Mouse (Mus musculus) liver, embryonic 14.5 days (tissue): Measurements from ENCODE around the gene Ociad1.

Experiments used
- CTCF ChIP-seq: IDR thresholded peaks from 2 replicates; pipeline ENCODE4 v1.5.1; 2016; ENCODE audit warnings: antibody characterized with exemption, low read depth, control low read depth
- EP300 ChIP-seq: IDR thresholded peaks from 2 replicates; pipeline ENCODE4 v1.6.1; 2016; ENCODE audit warnings: antibody characterized with exemption, low read depth

DNA sequence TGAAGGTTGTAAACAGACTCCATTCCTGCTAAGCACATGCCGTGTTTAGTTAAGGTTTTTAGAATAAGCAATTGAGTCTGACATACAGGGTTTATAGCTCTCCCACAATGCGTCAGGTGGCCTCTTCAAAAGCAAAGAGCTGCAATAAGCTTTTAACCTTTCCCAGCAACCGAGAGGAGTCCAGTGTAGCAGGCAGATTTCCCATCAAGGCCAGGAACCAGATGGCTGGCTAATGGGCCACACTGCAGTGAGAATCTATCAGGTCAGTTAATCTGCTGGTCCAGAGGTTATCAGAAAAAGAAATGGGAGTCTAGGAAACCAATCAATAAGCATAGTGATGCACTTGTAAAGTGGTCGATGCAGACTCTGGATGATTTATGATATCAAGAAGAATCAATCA lies 38.4 kb downstream of the Ociad1 start:
- TF ChIP-seq CTCF (no peak), EP300 (no peak)
